Mouse (Mus musculus): ENCODE data around the gene Amhr2. TPM values are rescaled to one million over a fixed set of nuclear protein-coding genes. Genes with fewer than 3 reads are reported as not detected.

Amhr2 gene
- total RNA-seq, 2 experiments from 2014 or later: 0.98 to 3.2 TPM

GRCm38 (mm10) chr15:102406912-102407580, 38.1 kb upstream of the Amhr2 start:
- no peak for DNase-seq (ENCODE audit: extremely low spot score in 1 of 2, low spot score in 2 of 2)
- Histone ChIP-seq H3K4me3 (peak overlapping the region; percentile 65), H3K27ac (peak overlapping the region; percentile 86)
- no peak for TF ChIP-seq CTCF (IDR thresholded peaks at IDR 0.05)
- intact Hi-C loops (cut with DNase I): loop anchor here (5.0 kb wide), 1 partner anchor 110 kb away; the partner anchor contains the start of genes Map3k12 and Tarbp2

GRCm38 (mm10) chr15:102407681-102408557, 37.2 kb upstream of the Amhr2 start:
- peak; percentile 22 for TF ChIP-seq CTCF (IDR thresholded peaks at IDR 0.05)
- no peak for DNase-seq (ENCODE audit: extremely low spot score in 1 of 2, low spot score in 2 of 2)
- intact Hi-C loops (cut with DNase I): loop anchor here (5.0 kb wide), 1 partner anchor 109 kb away; the partner anchor contains the start of genes Map3k12 and Tarbp2
- Histone ChIP-seq H3K4me3 (no peak overlapping the region), H3K27ac (no peak overlapping the region)

- intact Hi-C loops (cut with DNase I): loop anchor here (5.0 kb wide), 1 partner anchor 109 kb away; the partner anchor contains the start of genes Map3k12 and Tarbp2
- no peak for TF ChIP-seq CTCF (IDR thresholded peaks at IDR 0.05)
Measured at GRCm38 (mm10) chr15:102408558-102409130, 36.5 kb upstream of the Amhr2 start.

GRCm38 (mm10) chr15:102409286-102409685, 35.9 kb upstream of the Amhr2 start:
- intact Hi-C loops (cut with DNase I): loop anchor here (5.0 kb wide), 1 partner anchor 108 kb away; the partner anchor contains the start of genes Map3k12 and Tarbp2
- DNase-seq (ENCODE audit: extremely low spot score in 1 of 2, low spot score in 2 of 2): no peak
- no peak for TF ChIP-seq CTCF (IDR thresholded peaks at IDR 0.05)
- no peak overlapping the region for H3K27ac ChIP-seq
- H3K4me3 ChIP-seq: no peak overlapping the region

More at GRCm38 (mm10) chr15:102408558-102409130, 36.5 kb upstream of the Amhr2 start:
- Histone ChIP-seq H3K27ac (no peak overlapping the region), H3K4me3 (no peak overlapping the region)
- DNase-seq (ENCODE audit: extremely low spot score in 1 of 2, low spot score in 2 of 2): no peak

- intact Hi-C loops (cut with DNase I): no loop called here
- no peak for DNase-seq (ENCODE audit: extremely low spot score in 1 of 2, low spot score in 2 of 2)
- Histone ChIP-seq H3K4me3 (no peak overlapping the region), H3K27ac (no peak overlapping the region)
- TF ChIP-seq CTCF (IDR thresholded peaks at IDR 0.05): no peak
Measured at GRCm38 (mm10) chr15:102411077-102411476, 34.1 kb upstream of the Amhr2 start.

GRCm38 (mm10) chr15:102413687-102414086, 31.5 kb upstream of the Amhr2 start:
- TF ChIP-seq CTCF (IDR thresholded peaks at IDR 0.05): no peak
- Histone ChIP-seq H3K4me3 (no peak overlapping the region), H3K27ac (no peak overlapping the region)
- intact Hi-C loops (cut with DNase I): no loop called here
- no peak for DNase-seq (ENCODE audit: extremely low spot score in 1 of 2, low spot score in 2 of 2)

- no peak overlapping the region for H3K27ac ChIP-seq
- no peak for DNase-seq (ENCODE audit: extremely low spot score in 1 of 2, low spot score in 2 of 2)
- H3K4me3 ChIP-seq: no peak overlapping the region
- intact Hi-C loops (cut with DNase I): no loop called here
- TF ChIP-seq CTCF (IDR thresholded peaks at IDR 0.05): no peak
Measured at GRCm38 (mm10) chr15:102417524-102417923, 27.6 kb upstream of the Amhr2 start.

GRCm38 (mm10) chr15:102420986-102421385, 24.2 kb upstream of the Amhr2 start:
- DNase-seq (ENCODE audit: extremely low spot score in 1 of 2, low spot score in 2 of 2): no peak
- intact Hi-C loops (cut with DNase I): loop anchor here (1.0 kb wide), 1 partner anchor 40 kb away; no protein-coding TSS in a partner anchor
- TF ChIP-seq CTCF (IDR thresholded peaks at IDR 0.05): no peak
- no peak overlapping the region for H3K4me3 ChIP-seq
- H3K27ac ChIP-seq: no peak overlapping the region

- intact Hi-C loops (cut with DNase I): loop anchor here (1.0 kb wide), 1 partner anchor 40 kb away; no protein-coding TSS in a partner anchor
- Histone ChIP-seq H3K27ac (no peak overlapping the region), H3K4me3 (no peak overlapping the region)
- no peak for DNase-seq (ENCODE audit: extremely low spot score in 1 of 2, low spot score in 2 of 2)
- peak; percentile 77 for TF ChIP-seq CTCF (IDR thresholded peaks at IDR 0.05)
Measured at GRCm38 (mm10) chr15:102421437-102421836, 23.7 kb upstream of the Amhr2 start.

- no peak for DNase-seq (ENCODE audit: extremely low spot score in 1 of 2, low spot score in 2 of 2)
- H3K27ac ChIP-seq: no peak overlapping the region
- no peak for TF ChIP-seq CTCF (IDR thresholded peaks at IDR 0.05)
- intact Hi-C loops (cut with DNase I): no loop called here
- H3K4me3 ChIP-seq: no peak overlapping the region
Measured at GRCm38 (mm10) chr15:102423602-102424240, 21.4 kb upstream of the Amhr2 start.

- TF ChIP-seq CTCF (IDR thresholded peaks at IDR 0.05): no peak
- intact Hi-C loops (cut with DNase I): no loop called here
- H3K27ac ChIP-seq: no peak overlapping the region
- no peak overlapping the region for H3K4me3 ChIP-seq
- DNase-seq (ENCODE audit: extremely low spot score in 1 of 2, low spot score in 2 of 2): no peak
Measured at GRCm38 (mm10) chr15:102424657-102425056, 20.5 kb upstream of the Amhr2 start.
